Mouse (Mus musculus) heart, embryonic 13.5 days (tissue): Measurements from ENCODE around the gene Rps6kc1. TPM values are rescaled to one million over a fixed set of nuclear protein-coding genes. Genes with fewer than 3 reads are reported as not detected.
"Not testable (repeated sequence)": the region's sequence is repeated elsewhere in the genome, so short reads cannot be mapped to it uniquely, and the experiment has no call there.

Experiments used
- ATAC-seq: fragments of 200-750 bp; cut with Nextera tagmentation; 2 replicates; pipeline ENCODE4 v1.8.0; 2017; ENCODE audit warnings: moderate TSS enrichment; ENCODE audit not compliant: insufficient number of reproducible peaks, low FRiP score, low TSS enrichment; ENCODE audit errors: extremely low read depth
- H3K27ac ChIP-seq: fragments of 300-500 bp; sonication (generic); replicated peaks from 2 replicates; pipeline ENCODE4 v1.5.1; 2015; ENCODE audit warnings: moderate library complexity, mild to moderate bottlenecking, inconsistent platforms
- H3K27me3 ChIP-seq: fragments of 300-500 bp; sonication (generic); replicated peaks from 2 replicates; pipeline ENCODE4 v1.6.1; 2015; ENCODE audit warnings: mild to moderate bottlenecking, inconsistent platforms
- H3K36me3 ChIP-seq: fragments of 300-500 bp; sonication (generic); 2 replicates; pipeline ENCODE4 v1.6.1; 2015; ENCODE audit warnings: mild to moderate bottlenecking, inconsistent platforms
- H3K4me1 ChIP-seq: fragments of 300-500 bp; sonication (generic); 2 replicates; pipeline ENCODE4 v1.6.1; 2015; ENCODE audit warnings: inconsistent platforms
- H3K4me2 ChIP-seq: fragments of 300-500 bp; sonication (generic); 2 replicates; pipeline ENCODE4 v1.6.1; 2015; ENCODE audit warnings: inconsistent platforms, mild to moderate bottlenecking, moderate library complexity
- H3K4me3 ChIP-seq: fragments of 300-500 bp; sonication (generic); 2 replicates; pipeline ENCODE4 v1.5.1; 2015; ENCODE audit warnings: moderate library complexity, mild to moderate bottlenecking, inconsistent platforms
- H3K9ac ChIP-seq: fragments of 300-500 bp; sonication (generic); 2 replicates; pipeline ENCODE4 v1.6.1; 2015; ENCODE audit warnings: inconsistent platforms, mild to moderate bottlenecking, moderate library complexity
- H3K9me3 ChIP-seq: fragments of 300-500 bp; sonication (generic); 2 replicates; pipeline ENCODE4 v1.6.1; 2016; ENCODE audit warnings: inconsistent platforms
- WGBS: fragments of 180-500 bp; shearing (Covaris S2); methylation state at CpG from one replicate; pipeline ENCODE4 v1.1.7; 2015; ENCODE audit warnings: mixed read lengths; 5-methylcytosine and 5-hydroxymethylcytosine counted together
- polyA plus RNA-seq: library from polyadenylated mRNA; unstranded; fragments of >200 nt; fragmentation: Nextera tagmentation; extraction: Ambion mirVana; gene quantifications from 2 replicates; pipeline ENCODE4 v1.2.1, GENCODE M21; 2015

The Rps6kc1 gene
- polyA plus RNA-seq, 1 experiment from 2014 or later = 8.3 TPM

- peaks cover 10% of the 10 kb centered on the region for H3K36me3 ChIP-seq
- WGBS = under 1% methylated on average over 35 of the region's 79 CpGs
- peak overlapping the region; percentile 97 for H3K27ac ChIP-seq
- H3K27me3 ChIP-seq = no peaks in the 10 kb centered on the region
- peaks cover 22% of the 10 kb centered on the region for H3K4me1 ChIP-seq
- H3K4me2 ChIP-seq = peak overlapping the region; percentile 89
- H3K4me3 ChIP-seq = peak overlapping the region; percentile 85
- peak overlapping the region; percentile 94 for H3K9ac ChIP-seq
- peak; percentile 91 for ATAC-seq
- H3K9me3 ChIP-seq = no peaks in the 10 kb centered on the region
Measured at GRCm38 (mm10) chr1:190928370-190929009, 16.9 kb upstream of the Rps6kc1 start.

- ATAC-seq = no peak
- Histone ChIP-seq H3K27ac (peak overlapping the region; percentile 97), H3K9me3 (no peaks in the 10 kb centered on the region), H3K36me3 (peaks cover 6% of the 10 kb centered on the region), H3K27me3 (no peaks in the 10 kb centered on the region), H3K4me2 (peak overlapping the region; percentile 89), H3K4me1 (peaks cover 22% of the 10 kb centered on the region), H3K4me3 (peak overlapping the region; percentile 85), H3K9ac (peak overlapping the region; percentile 94)
- 9% methylated on average over 16 of the region's 16 CpGs for WGBS
Measured at GRCm38 (mm10) chr1:190927751-190928369, 16.3 kb upstream of the Rps6kc1 start.

- no peak for ATAC-seq
- Histone ChIP-seq H3K27me3 (no peaks in the 10 kb centered on the region), H3K36me3 (0 out of 2 replicates have a peak, but pooled peaks cover 4% of the 10 kb centered on the region), H3K9ac (no peak overlapping the region), H3K4me3 (peak overlapping the region; percentile 85), H3K4me2 (peak overlapping the region; percentile 89), H3K9me3 (no peaks in the 10 kb centered on the region), H3K27ac (no peak overlapping the region), H3K4me1 (peaks cover 22% of the 10 kb centered on the region)
- 86% methylated on average over 3 of the region's 3 CpGs for WGBS
Measured at GRCm38 (mm10) chr1:190927311-190927710, 15.7 kb upstream of the Rps6kc1 start.

- not testable (repeated sequence) for ATAC-seq, H3K4me2 ChIP-seq, H3K9ac ChIP-seq, H3K36me3 ChIP-seq, H3K27ac ChIP-seq, H3K27me3 ChIP-seq, H3K4me3 ChIP-seq, H3K9me3 ChIP-seq
- WGBS = 76% methylated on average over 3 of the region's 3 CpGs
- peaks cover 15% of the 10 kb centered on the region for H3K4me1 ChIP-seq
Measured at GRCm38 (mm10) chr1:190924812-190925211, 13.2 kb upstream of the Rps6kc1 start, which contains the start of gene Angel2. TSS of gene Angel2 (plus strand) at chr1:190925112.

- 73% methylated on average over 8 of the region's 8 CpGs for WGBS
- H3K27me3 ChIP-seq = no peaks in the 10 kb centered on the region
- H3K9ac ChIP-seq = no peak overlapping the region
- H3K4me2 ChIP-seq = no peak overlapping the region
- no peak overlapping the region for H3K27ac ChIP-seq
- H3K4me3 ChIP-seq = no peak overlapping the region
- ATAC-seq = no peak
- H3K9me3 ChIP-seq = no peaks in the 10 kb centered on the region
- peaks cover 4% of the 10 kb centered on the region; the same call in 1 of the 2 replicates for H3K4me1 ChIP-seq
- H3K36me3 ChIP-seq = no peaks in the 10 kb centered on the region
Measured at GRCm38 (mm10) chr1:190919725-190920469, 8.3 kb upstream of the Rps6kc1 start.

GRCm38 (mm10) chr1:190918938-190919337, 7.4 kb upstream of the Rps6kc1 start:
- Histone ChIP-seq H3K4me2 (no peak overlapping the region), H3K4me3 (no peak overlapping the region), H3K27ac (no peak overlapping the region), H3K36me3 (no peaks in the 10 kb centered on the region), H3K27me3 (no peaks in the 10 kb centered on the region), H3K4me1 (peaks cover 4% of the 10 kb centered on the region; the same call in 1 of the 2 replicates), H3K9me3 (no peaks in the 10 kb centered on the region), H3K9ac (no peak overlapping the region)
- 43% methylated on average over 7 of the region's 7 CpGs for WGBS
- ATAC-seq = no peak

- no peak for ATAC-seq
- Histone ChIP-seq H3K27ac (no peak overlapping the region), H3K36me3 (no peaks in the 10 kb centered on the region), H3K4me2 (no peak overlapping the region), H3K9me3 (no peaks in the 10 kb centered on the region), H3K4me3 (no peak overlapping the region), H3K27me3 (no peaks in the 10 kb centered on the region), H3K9ac (no peak overlapping the region), H3K4me1 (peaks cover 13% of the 10 kb centered on the region)
- 45% methylated on average over 1 of the region's 1 CpGs for WGBS
Measured at GRCm38 (mm10) chr1:190912623-190913022, 1.1 kb upstream of the Rps6kc1 start.

GRCm38 (mm10) chr1:190910836-190911235, 734 bp downstream of the Rps6kc1 start:
- Histone ChIP-seq H3K4me3 (peak overlapping the region; percentile 96), H3K27me3 (no peaks in the 10 kb centered on the region), H3K4me1 (peaks cover 13% of the 10 kb centered on the region), H3K36me3 (no peaks in the 10 kb centered on the region), H3K27ac (no peak overlapping the region), H3K4me2 (peak overlapping the region; percentile 84), H3K9me3 (no peaks in the 10 kb centered on the region), H3K9ac (peak overlapping the region; percentile 91)
- ATAC-seq = no peak
- WGBS = 85% methylated on average over 6 of the region's 6 CpGs

- Histone ChIP-seq H3K4me1 (peaks cover 7% of the 10 kb centered on the region; the same call in 1 of the 2 replicates), H3K4me3 (no peak overlapping the region), H3K4me2 (no peak overlapping the region), H3K36me3 (peaks cover 22% of the 10 kb centered on the region), H3K27me3 (no peaks in the 10 kb centered on the region), H3K9me3 (no peaks in the 10 kb centered on the region), H3K27ac (no peak overlapping the region), H3K9ac (no peak overlapping the region)
- 87% methylated on average over 16 of the region's 16 CpGs for WGBS
- ATAC-seq = no peak
Measured at GRCm38 (mm10) chr1:190904714-190905113, 6.9 kb downstream of the Rps6kc1 start.

- Histone ChIP-seq H3K9ac (no peak overlapping the region), H3K4me2 (no peak overlapping the region), H3K4me3 (no peak overlapping the region), H3K27me3 (no peaks in the 10 kb centered on the region), H3K9me3 (no peaks in the 10 kb centered on the region), H3K27ac (no peak overlapping the region), H3K4me1 (peaks cover 10% of the 10 kb centered on the region; the same call in 1 of the 2 replicates), H3K36me3 (peaks cover 24% of the 10 kb centered on the region)
- 89% methylated on average over 3 of the region's 3 CpGs for WGBS
- ATAC-seq = no peak
Measured at GRCm38 (mm10) chr1:190904136-190904535, 7.4 kb downstream of the Rps6kc1 start.

- H3K36me3 ChIP-seq = peaks cover 49% of the 10 kb centered on the region
- 54% methylated on average over 2 of the region's 2 CpGs for WGBS
Measured at GRCm38 (mm10) chr1:190901082-190901481, 10.5 kb downstream of the Rps6kc1 start.

More at GRCm38 (mm10) chr1:190901082-190901481, 10.5 kb downstream of the Rps6kc1 start:
- Histone ChIP-seq H3K4me2 (no peak overlapping the region), H3K4me1 (peaks cover 13% of the 10 kb centered on the region; the same call in 1 of the 2 replicates), H3K9me3 (no peaks in the 10 kb centered on the region), H3K9ac (no peak overlapping the region), H3K4me3 (no peak overlapping the region), H3K27me3 (no peaks in the 10 kb centered on the region), H3K27ac (no peak overlapping the region)
- no peak for ATAC-seq
